Mouse (Mus musculus): ENCODE results near the gene Gpr84.

DNA sequence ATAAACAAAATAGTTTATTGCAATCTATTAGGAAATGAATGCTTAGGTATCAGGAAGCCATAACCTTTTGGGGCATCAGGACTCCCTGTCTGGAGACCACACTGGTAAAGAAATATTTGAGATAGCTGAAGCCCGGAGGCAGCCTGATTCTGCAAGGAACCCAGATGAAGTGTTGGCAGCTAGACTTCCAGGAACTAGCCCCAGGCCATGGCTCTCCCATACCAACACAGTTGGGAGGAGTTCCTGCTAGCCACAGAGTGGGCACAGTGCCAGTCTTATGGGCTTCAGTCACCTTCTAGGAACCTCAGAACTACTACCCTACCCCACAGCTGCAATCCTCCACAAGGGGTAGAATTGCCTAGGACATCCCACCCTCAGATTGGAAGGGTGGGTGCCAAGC is 50.4 kb downstream of the Gpr84 start:
- TF ChIP-seq CTCF (IDR thresholded peaks at IDR 0.05; ENCODE audit: low read depth, low read length) (no peak), POLR2A (IDR thresholded peaks at IDR 0.05; ENCODE audit: insufficient read depth, low read length) (no peak)
